Mouse (Mus musculus): ENCODE measurements at regions not wholly inside any gene's neighbourhood (a gene's known extent, or its start where the extent isn't known, plus 50 kb on each side); places are given as distances from the start of the nearest gene placed in this dataset.

DNA sequence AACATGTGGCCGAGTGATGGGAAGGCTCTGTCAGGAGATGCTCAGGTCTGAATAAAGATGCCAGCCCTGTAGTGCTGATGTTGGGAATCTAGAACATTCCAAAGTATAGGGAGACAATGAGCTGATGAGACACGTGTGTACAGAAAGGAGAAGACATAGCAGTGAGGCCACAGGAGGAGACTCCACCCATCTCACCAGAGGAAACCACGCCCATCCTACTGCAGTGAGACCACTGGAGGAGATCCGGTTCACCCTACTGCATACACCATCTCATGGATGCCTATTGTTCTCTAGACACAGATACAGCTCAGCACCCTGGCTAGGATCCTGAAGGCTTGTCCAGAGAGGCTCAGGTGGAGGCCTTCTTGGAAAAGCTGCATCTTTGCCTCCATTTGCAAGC is 120.6 kb upstream of the Runx1 start:
- TF ChIP-seq POLR2A (IDR thresholded peaks at IDR 0.05; ENCODE audit: control insufficient read depth, extremely low read depth, insufficient read depth, low read length, poor library complexity) (no peak), CTCF (IDR thresholded peaks at IDR 0.05; ENCODE audit: borderline replicate concordance, control insufficient read depth, extremely low read depth, insufficient read depth, low read length, poor library complexity) (no peak)
